Mouse (Mus musculus): Measurements from ENCODE around the gene Nek10.

DNA sequence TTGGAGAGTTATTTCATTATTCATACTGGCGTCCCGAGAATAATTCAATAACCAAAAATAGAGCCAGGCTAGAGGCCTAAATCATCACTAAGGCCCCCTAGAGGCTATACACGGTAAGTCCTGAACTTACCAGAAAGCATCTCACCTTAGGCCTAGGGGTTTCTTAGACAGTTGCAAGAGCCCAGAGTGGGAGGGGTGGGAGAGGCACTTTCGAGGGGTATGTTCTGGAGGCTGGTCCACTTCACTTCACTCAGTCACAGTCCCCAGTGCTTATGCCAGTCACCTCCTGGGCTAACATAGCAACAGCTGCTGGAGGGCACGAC lies 102.3 kb downstream of the Nek10 start:
- no peak for TF ChIP-seq POLR2A (IDR thresholded peaks at IDR 0.05; ENCODE audit: borderline replicate concordance, control insufficient read depth, low read depth, low read length)
- TF ChIP-seq CTCF (IDR thresholded peaks at IDR 0.05; ENCODE audit: control insufficient read depth, insufficient read depth, low read length), result no peak

All from bone marrow, adult 2 months (tissue).